Mouse (Mus musculus): Measurements from ENCODE around the gene B4gat1. TPM values are rescaled to one million over a fixed set of nuclear protein-coding genes. Genes with fewer than 3 reads are reported as not detected.
A peak's percentile ranks its signal among the peaks of the same experiment; 100 is the strongest.

Gene B4gat1
- total RNA-seq (2014; rRNA removed; ENCODE audit: low replicate concordance) (46.2 and 58.3 TPM in 2 replicates), polyA plus RNA-seq (2015; fragmentation: Nextera tagmentation; extraction: Ambion mirVana) (47.4 and 48.2 TPM in 2 replicates)

DNA sequence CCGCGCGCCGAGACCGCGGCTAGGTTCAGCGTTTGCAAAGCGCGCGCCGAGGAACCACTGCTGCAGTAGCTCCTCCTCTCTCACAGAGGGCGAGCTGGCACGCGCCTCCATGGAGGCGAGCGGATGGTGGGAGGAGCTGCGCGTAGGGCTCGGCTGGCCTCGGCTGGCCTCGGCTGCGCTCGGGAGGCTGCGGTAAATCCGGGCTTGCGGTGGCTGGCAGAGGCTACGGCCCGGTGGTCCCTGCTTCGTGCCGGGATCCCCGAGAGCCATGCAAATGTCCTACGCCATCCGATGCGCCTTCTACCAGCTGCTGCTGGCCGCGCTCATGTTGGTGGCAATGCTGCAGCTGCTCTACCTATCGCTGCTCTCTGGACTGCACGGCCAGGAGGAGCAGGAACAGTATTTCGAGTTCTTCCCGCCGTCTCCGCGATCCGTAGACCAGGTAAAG is at the start of gene B4gat1, which contains the start of gene AC124502.3:
Gene B4gat1, plus strand, starts transcription at position 118 of the 448 bp plus-strand sequence.
Gene AC124502.3, plus strand, starts transcription at position 183 of the 448 bp plus-strand sequence.
- ATAC-seq (ENCODE audit: insufficient read depth, low read depth), result peak; percentile 88
- TF ChIP-seq EP300 (IDR thresholded peaks at IDR 0.05; ENCODE audit: low read depth) (no peak), CTCF (IDR thresholded peaks at IDR 0.05; ENCODE audit: low read depth) (peak; percentile 47; the same call in 1 of the 2 replicates)
- Histone ChIP-seq H3K9me3 (replicated peaks; ENCODE audit: control insufficient read depth, low read length) (no peaks in the 10 kb centered on the region), H3K4me1 (ENCODE audit: control insufficient read depth, insufficient read depth) (peaks cover 22% of the 10 kb centered on the region), H3K36me3 (replicated peaks; ENCODE audit: control insufficient read depth, insufficient read depth, low read length) (no peaks in the 10 kb centered on the region), H3K4me3 (ENCODE audit: low read depth, low read length) (peak within 1 kb of the TSS; percentile 63), H3K4me2 (ENCODE audit: low read depth, low read length) (peak within 1 kb of the TSS; percentile 95), H3K27ac (ENCODE audit: low read depth) (peak within 1 kb of the TSS; percentile 40), H3K9ac (replicated peaks; ENCODE audit: low read depth, low read length) (peak within 1 kb of the TSS; percentile 70), H3K27me3 (ENCODE audit: control insufficient read depth, insufficient read depth, low read length) (no peaks in the 10 kb centered on the region)
- under 1% methylated on average over 39 of the region's 44 CpGs for WGBS
- DNase-seq (ENCODE audit: low spot score), result peak; percentile 91

DNA sequence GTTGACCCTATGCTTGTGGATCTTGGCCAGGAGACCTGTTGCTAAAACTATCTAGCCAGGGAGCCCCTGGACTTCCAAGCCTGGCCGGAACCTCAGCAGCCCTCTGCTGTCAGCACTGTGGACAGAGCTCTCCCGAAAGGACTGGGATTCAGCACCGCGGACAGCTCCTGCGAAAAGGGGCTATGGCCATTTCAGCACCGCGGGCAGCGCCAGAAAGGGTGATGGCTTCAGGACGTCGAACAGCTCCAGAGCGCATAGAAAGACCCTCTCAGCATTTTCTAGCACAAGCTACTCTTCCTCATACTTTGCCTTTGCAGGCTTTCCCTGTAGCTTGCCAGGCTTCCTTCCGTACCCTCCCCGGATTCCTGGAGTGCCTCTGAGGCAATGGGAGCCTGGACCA is 49.6 kb upstream of the B4gat1 start:
- Histone ChIP-seq H3K9ac (replicated peaks; ENCODE audit: low read depth, low read length) (no peak overlapping the region), H3K27me3 (ENCODE audit: control insufficient read depth, insufficient read depth, low read length) (peaks cover 29% of the 10 kb centered on the region), H3K36me3 (replicated peaks; ENCODE audit: control insufficient read depth, insufficient read depth, low read length) (no peaks in the 10 kb centered on the region), H3K9me3 (replicated peaks; ENCODE audit: control insufficient read depth, low read length) (no peaks in the 10 kb centered on the region), H3K27ac (ENCODE audit: low read depth) (no peak overlapping the region), H3K4me1 (ENCODE audit: control insufficient read depth, insufficient read depth) (peaks cover 6% of the 10 kb centered on the region; the same call in 1 of the 2 replicates), H3K4me3 (ENCODE audit: low read depth, low read length) (no peak overlapping the region), H3K4me2 (ENCODE audit: low read depth, low read length) (no peak overlapping the region)
- DNase-seq (ENCODE audit: low spot score) (peak; percentile 71), ATAC-seq (ENCODE audit: insufficient read depth, low read depth) (peak; percentile 37)
- 4% methylated on average over 13 of the region's 13 CpGs for WGBS
- TF ChIP-seq CTCF (IDR thresholded peaks at IDR 0.05; ENCODE audit: low read depth) (peak; percentile 22; the same call in 1 of the 2 replicates), EP300 (IDR thresholded peaks at IDR 0.05; ENCODE audit: low read depth) (no peak)

DNA sequence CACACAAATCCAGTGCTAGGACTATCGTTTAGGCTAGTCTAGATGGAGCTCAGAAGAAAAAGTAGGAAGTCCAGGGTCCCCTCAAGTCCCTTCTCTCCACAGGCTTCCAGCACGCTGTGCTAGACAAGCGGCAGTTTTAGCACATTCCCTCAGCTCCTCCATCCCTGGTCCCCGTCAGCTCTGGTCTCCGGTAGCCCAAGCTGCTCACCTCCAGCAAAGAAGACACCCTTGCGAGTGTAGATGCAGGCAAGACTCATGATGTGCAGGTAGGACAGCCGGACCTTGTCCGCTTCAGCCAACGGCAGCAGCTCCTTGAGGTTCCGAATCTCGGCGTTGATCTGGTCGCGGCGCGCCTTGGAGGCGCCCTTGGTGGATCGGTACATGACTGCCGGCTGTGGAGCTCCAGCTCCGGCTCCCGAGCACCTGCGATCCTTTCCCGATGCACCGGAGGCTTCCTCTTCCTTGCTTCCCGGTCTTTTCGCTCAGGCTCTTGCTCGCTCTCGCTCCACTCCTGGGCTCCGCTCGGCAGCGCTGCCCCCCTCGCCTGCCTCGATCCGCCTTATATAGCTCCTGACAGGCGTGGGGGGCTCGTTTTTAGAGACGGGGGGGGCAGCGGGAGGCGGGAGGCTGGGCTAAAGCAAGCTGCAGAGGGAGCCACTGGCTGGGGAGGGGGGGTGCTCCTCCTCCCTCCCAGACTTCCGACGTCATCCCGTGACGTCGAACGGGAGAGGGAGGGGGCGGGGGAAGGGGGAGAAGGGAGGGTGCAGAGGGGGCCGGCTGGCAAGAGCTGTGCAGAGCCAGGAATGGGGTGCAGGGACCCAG is 49.0 kb upstream of the B4gat1 start:
- Histone ChIP-seq H3K27ac (ENCODE audit: low read depth) (no peak overlapping the region), H3K4me3 (ENCODE audit: low read depth, low read length) (no peak overlapping the region), H3K36me3 (replicated peaks; ENCODE audit: control insufficient read depth, insufficient read depth, low read length) (no peaks in the 10 kb centered on the region), H3K4me1 (ENCODE audit: control insufficient read depth, insufficient read depth) (peaks cover 6% of the 10 kb centered on the region; the same call in 1 of the 2 replicates), H3K9ac (replicated peaks; ENCODE audit: low read depth, low read length) (no peak overlapping the region), H3K27me3 (ENCODE audit: control insufficient read depth, insufficient read depth, low read length) (peaks cover 29% of the 10 kb centered on the region), H3K9me3 (replicated peaks; ENCODE audit: control insufficient read depth, low read length) (no peaks in the 10 kb centered on the region), H3K4me2 (ENCODE audit: low read depth, low read length) (no peak overlapping the region)
- TF ChIP-seq CTCF (IDR thresholded peaks at IDR 0.05; ENCODE audit: low read depth) (no peak), EP300 (IDR thresholded peaks at IDR 0.05; ENCODE audit: low read depth) (no peak)
- ATAC-seq (ENCODE audit: insufficient read depth, low read depth) (no peak), DNase-seq (ENCODE audit: low spot score) (no peak)
- 17% methylated on average over 46 of the region's 47 CpGs for WGBS

DNA sequence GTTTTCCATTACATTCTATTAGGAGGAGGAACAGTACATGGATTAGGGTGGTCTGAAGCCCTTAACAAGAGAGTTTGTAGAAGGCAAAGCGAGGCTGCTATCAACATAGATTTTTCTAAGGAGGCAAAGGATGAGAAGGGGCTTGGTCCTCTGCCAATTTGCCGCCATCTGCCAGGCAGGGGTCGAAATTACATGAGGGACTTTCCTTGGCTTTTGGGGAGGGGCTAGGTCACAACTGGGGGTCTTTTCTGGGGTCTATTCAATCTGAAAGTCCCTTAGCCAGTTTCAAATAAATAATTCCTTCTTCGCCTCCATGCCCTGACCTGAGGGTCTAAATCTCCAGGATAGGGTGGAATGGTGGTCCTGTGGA is 48.4 kb upstream of the B4gat1 start, which contains the start of gene Npas4:
Gene Npas4, minus strand, starts transcription at position 61 of the 370 bp plus-strand sequence.
- Histone ChIP-seq H3K4me2 (ENCODE audit: low read depth, low read length) (peak within 1 kb of the TSS; percentile 26), H3K4me3 (ENCODE audit: low read depth, low read length) (peak within 1 kb of the TSS; percentile 5; the same call in 1 of the 2 replicates), H3K27me3 (ENCODE audit: control insufficient read depth, insufficient read depth, low read length) (peaks cover 26% of the 10 kb centered on the region), H3K36me3 (replicated peaks; ENCODE audit: control insufficient read depth, insufficient read depth, low read length) (no peaks in the 10 kb centered on the region), H3K9me3 (replicated peaks; ENCODE audit: control insufficient read depth, low read length) (no peaks in the 10 kb centered on the region), H3K4me1 (ENCODE audit: control insufficient read depth, insufficient read depth) (peaks cover 6% of the 10 kb centered on the region; the same call in 1 of the 2 replicates), H3K27ac (ENCODE audit: low read depth) (no peak within 1 kb of the TSS), H3K9ac (replicated peaks; ENCODE audit: low read depth, low read length) (no peak within 1 kb of the TSS)
- TF ChIP-seq CTCF (IDR thresholded peaks at IDR 0.05; ENCODE audit: low read depth), result no peak
- no peak for TF ChIP-seq EP300 (IDR thresholded peaks at IDR 0.05; ENCODE audit: low read depth)
- ATAC-seq (ENCODE audit: insufficient read depth, low read depth), result no peak
- WGBS, result 18% methylated on average over 4 of the region's 4 CpGs
- DNase-seq (ENCODE audit: low spot score), result no peak

DNA sequence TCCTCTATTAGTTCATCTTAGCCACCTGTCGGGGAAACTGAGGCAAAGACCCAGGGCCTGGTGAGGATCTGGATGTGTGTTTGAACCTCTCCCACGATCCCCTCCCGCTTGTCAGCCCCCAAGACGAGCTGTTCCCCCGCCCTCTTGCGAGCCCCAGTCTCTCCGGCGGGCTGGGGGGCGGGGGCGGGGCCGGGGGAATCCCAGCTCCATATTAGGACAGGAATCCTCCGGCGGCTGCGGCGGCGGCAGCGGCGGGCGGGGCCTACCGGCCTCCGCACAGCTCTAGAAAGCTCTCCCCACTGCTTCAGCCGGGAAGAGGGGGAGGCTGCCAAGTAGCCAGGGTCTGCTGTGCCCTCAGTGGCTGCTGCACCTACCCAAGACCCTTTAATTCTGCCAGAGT is 47.9 kb upstream of the B4gat1 start:
- H3K9me3 ChIP-seq (replicated peaks; ENCODE audit: control insufficient read depth, low read length), result no peaks in the 10 kb centered on the region
- no peak overlapping the region for H3K27ac ChIP-seq (ENCODE audit: low read depth)
- ATAC-seq (ENCODE audit: insufficient read depth, low read depth), result no peak
- H3K4me1 ChIP-seq (ENCODE audit: control insufficient read depth, insufficient read depth), result peaks cover 6% of the 10 kb centered on the region; the same call in 1 of the 2 replicates
- TF ChIP-seq EP300 (IDR thresholded peaks at IDR 0.05; ENCODE audit: low read depth) (no peak), CTCF (IDR thresholded peaks at IDR 0.05; ENCODE audit: low read depth) (no peak)
- no peak overlapping the region for H3K9ac ChIP-seq (replicated peaks; ENCODE audit: low read depth, low read length)
- 3% methylated on average over 21 of the region's 22 CpGs for WGBS
- DNase-seq (ENCODE audit: low spot score), result no peak
- peaks cover 25% of the 10 kb centered on the region for H3K27me3 ChIP-seq (ENCODE audit: control insufficient read depth, insufficient read depth, low read length)
- peak overlapping the region; percentile 26 for H3K4me2 ChIP-seq (ENCODE audit: low read depth, low read length)
- H3K4me3 ChIP-seq (ENCODE audit: low read depth, low read length), result peak overlapping the region; percentile 5; the same call in 1 of the 2 replicates
- no peaks in the 10 kb centered on the region for H3K36me3 ChIP-seq (replicated peaks; ENCODE audit: control insufficient read depth, insufficient read depth, low read length)
